Mouse (Mus musculus) c-Kit-positive CD71-positive TER-119-negative erythroid progenitor cells, embryonic 14.5 days (primary cell): ENCODE results near the gene Amdhd2.

ENCODE experiments used
- DNase-seq: peaks from one replicate; pipeline ENCODE4 v3.0.0-alpha.2; 2013; ENCODE audit warnings: low read depth

Gene Amdhd2

GRCm38 (mm10) chr17:24163176-24163962 lies at the start of gene Amdhd2:
Gene Amdhd2 (minus strand): TSS chr17:24163766.
- peak; percentile 93 for DNase-seq

- DNase-seq = no peak
Measured at GRCm38 (mm10) chr17:24213186-24213585, 49.6 kb upstream of the Amdhd2 start.

GRCm38 (mm10) chr17:24212441-24213018 lies 49.0 kb upstream of the Amdhd2 start:
- no peak for DNase-seq

- no peak for DNase-seq
Measured at GRCm38 (mm10) chr17:24211631-24212440, 48.3 kb upstream of the Amdhd2 start.

- no peak for DNase-seq
Measured at GRCm38 (mm10) chr17:24210591-24210990, 47.0 kb upstream of the Amdhd2 start.

- DNase-seq = no peak
Measured at GRCm38 (mm10) chr17:24209916-24210240, 46.3 kb upstream of the Amdhd2 start.

- DNase-seq = peak; percentile 85
Measured at GRCm38 (mm10) chr17:24209043-24209915, 45.7 kb upstream of the Amdhd2 start, which contains the start of gene Ntn3. Gene Ntn3 (minus strand): TSS chr17:24209531.

GRCm38 (mm10) chr17:24208641-24209042 lies 45.1 kb upstream of the Amdhd2 start:
- no peak for DNase-seq

- DNase-seq = no peak
Measured at GRCm38 (mm10) chr17:24207768-24208640, 44.4 kb upstream of the Amdhd2 start.

GRCm38 (mm10) chr17:24206451-24207351 lies 43.1 kb upstream of the Amdhd2 start:
- peak; percentile 74 for DNase-seq

GRCm38 (mm10) chr17:24205908-24206361 lies 42.4 kb upstream of the Amdhd2 start:
- no peak for DNase-seq

- peak; percentile 86 for DNase-seq
Measured at GRCm38 (mm10) chr17:24205284-24205888, 41.8 kb upstream of the Amdhd2 start, which contains the start of gene Tbc1d24. Gene Tbc1d24 (minus strand): TSS chr17:24205562.

GRCm38 (mm10) chr17:24204846-24205245 lies 41.3 kb upstream of the Amdhd2 start:
- no peak for DNase-seq

GRCm38 (mm10) chr17:24203611-24204534 lies 40.3 kb upstream of the Amdhd2 start:
- no peak for DNase-seq

- peak; percentile 74 for DNase-seq
Measured at GRCm38 (mm10) chr17:24203068-24203467, 39.5 kb upstream of the Amdhd2 start.

GRCm38 (mm10) chr17:24201092-24201491 lies 37.5 kb upstream of the Amdhd2 start:
- no peak for DNase-seq

GRCm38 (mm10) chr17:24199741-24200140 lies 36.2 kb upstream of the Amdhd2 start:
- no peak for DNase-seq

GRCm38 (mm10) chr17:24199252-24199651 lies 35.7 kb upstream of the Amdhd2 start:
- no peak for DNase-seq
